Mouse (Mus musculus) hindbrain, postnatal 0 days (tissue): ENCODE results near the gene Tmc3. TPM values are rescaled to one million over a fixed set of nuclear protein-coding genes. Genes with fewer than 3 reads are reported as not detected.

Experiments
- ATAC-seq: fragments of 200-750 bp; cut with Nextera tagmentation; 2 replicates; pipeline ENCODE4 v1.8.0; 2017; ENCODE audit warnings: mild to moderate bottlenecking, moderate TSS enrichment, moderate library complexity
- DNase-seq: peaks from one replicate; pipeline ENCODE4 v3.0.0-alpha.2; 2015; ENCODE audit warnings: low spot score
- H3K27ac ChIP-seq: fragments of 300-500 bp; sonication (generic); 2 replicates; pipeline ENCODE4 v1.5.1; 2014; ENCODE audit warnings: mild to moderate bottlenecking
- H3K27me3 ChIP-seq: fragments of 300-500 bp; sonication (generic); 2 replicates; pipeline ENCODE4 v1.6.1; 2014; ENCODE audit warnings: low read length, mixed read lengths; ENCODE audit not compliant: insufficient read depth
- H3K36me3 ChIP-seq: fragments of 300-500 bp; sonication (generic); 2 replicates; pipeline ENCODE4 v1.6.1; 2014; ENCODE audit warnings: low read length, mixed read lengths; ENCODE audit not compliant: insufficient read depth
- H3K4me1 ChIP-seq: fragments of 300-500 bp; sonication (generic); 2 replicates; pipeline ENCODE4 v1.6.1; 2014; ENCODE audit warnings: antibody characterized with exemption, low read length, mixed read lengths; ENCODE audit not compliant: insufficient read depth
- H3K4me2 ChIP-seq: fragments of 300-500 bp; sonication (generic); 2 replicates; pipeline ENCODE4 v1.6.1; 2014; ENCODE audit warnings: low read depth, mild to moderate bottlenecking, low read length, moderate library complexity, mixed read lengths
- H3K4me3 ChIP-seq: fragments of 300-500 bp; sonication (generic); 2 replicates; pipeline ENCODE4 v1.5.1; 2014; ENCODE audit warnings: low read length
- H3K9ac ChIP-seq: fragments of 300-500 bp; sonication (generic); replicated peaks from 2 replicates; pipeline ENCODE4 v1.6.1; 2014; ENCODE audit warnings: mild to moderate bottlenecking, low read length, moderate library complexity, mixed read lengths
- H3K9me3 ChIP-seq: fragments of 300-500 bp; sonication (generic); 2 replicates; pipeline ENCODE4 v1.6.1; 2016; ENCODE audit warnings: low read length, mixed read lengths
- CTCF ChIP-seq: IDR thresholded peaks from 2 replicates; pipeline ENCODE4 v1.5.1; 2016; ENCODE audit warnings: antibody characterized with exemption, control low read depth, low read depth
- WGBS: fragments of 180-500 bp; shearing (Covaris S2); extraction: QIAGEN DNeasy Blood & Tissue Kit; methylation state at CpG from one replicate; pipeline ENCODE4 v1.1.7; 2014; 5-methylcytosine and 5-hydroxymethylcytosine counted together
- polyA plus RNA-seq: library from polyadenylated mRNA; unstranded; fragments of >200 nt; fragmentation: Nextera tagmentation; extraction: Ambion mirVana; gene quantifications from 2 replicates; pipeline ENCODE4 v1.2.1, GENCODE M21; 2015
- total RNA-seq: library from RNA; depleted of rRNA; stranded (reverse); fragments of >200 nt; gene quantifications from 2 replicates; pipeline ENCODE4 v1.2.3, GENCODE M21; 2014

Gene Tmc3
- total and polyA plus RNA-seq, 2 experiments from 2014 or later: 0.29 to 0.94 TPM

GRCm38 (mm10) chr7:83644761-83645160 lies 60.0 kb downstream of the Tmc3 start:
- ATAC-seq (no peak), DNase-seq (no peak)
- TF ChIP-seq CTCF: no peak
- WGBS: 73% methylated on average over 2 of the region's 2 CpGs
- Histone ChIP-seq H3K9ac (no peak overlapping the region), H3K27ac (no peak overlapping the region), H3K4me3 (no peak overlapping the region), H3K36me3 (no peaks in the 10 kb centered on the region), H3K4me1 (no peaks in the 10 kb centered on the region), H3K4me2 (no peak overlapping the region), H3K9me3 (no peaks in the 10 kb centered on the region), H3K27me3 (no peaks in the 10 kb centered on the region)

GRCm38 (mm10) chr7:83645476-83645875 lies 60.7 kb downstream of the Tmc3 start:
- no peak for TF ChIP-seq CTCF
- Histone ChIP-seq H3K27ac (no peak overlapping the region), H3K4me3 (no peak overlapping the region), H3K36me3 (no peaks in the 10 kb centered on the region), H3K9ac (no peak overlapping the region), H3K4me1 (no peaks in the 10 kb centered on the region), H3K9me3 (no peaks in the 10 kb centered on the region), H3K27me3 (no peaks in the 10 kb centered on the region), H3K4me2 (no peak overlapping the region)
- ATAC-seq (no peak), DNase-seq (no peak)
- 84% methylated on average over 5 of the region's 5 CpGs for WGBS

- no peak overlapping the region for H3K4me3 ChIP-seq
- H3K4me2 ChIP-seq: no peak overlapping the region
- H3K27me3 ChIP-seq: no peaks in the 10 kb centered on the region
- WGBS: 77% methylated on average over 7 of the region's 7 CpGs
- H3K9me3 ChIP-seq: no peaks in the 10 kb centered on the region
- no peak overlapping the region for H3K9ac ChIP-seq
- no peaks in the 10 kb centered on the region for H3K4me1 ChIP-seq
- no peak for DNase-seq
- no peaks in the 10 kb centered on the region for H3K36me3 ChIP-seq
- TF ChIP-seq CTCF: no peak
- no peak for ATAC-seq
- H3K27ac ChIP-seq: no peak overlapping the region
Observed at GRCm38 (mm10) chr7:83648807-83649206, 64.1 kb downstream of the Tmc3 start.

GRCm38 (mm10) chr7:83650638-83651037 lies 65.9 kb downstream of the Tmc3 start:
- Histone ChIP-seq H3K9me3 (no peaks in the 10 kb centered on the region), H3K9ac (no peak overlapping the region), H3K36me3 (no peaks in the 10 kb centered on the region), H3K4me2 (no peak overlapping the region), H3K4me3 (no peak overlapping the region), H3K27me3 (no peaks in the 10 kb centered on the region), H3K27ac (no peak overlapping the region), H3K4me1 (no peaks in the 10 kb centered on the region)
- 95% methylated on average over 5 of the region's 5 CpGs for WGBS
- TF ChIP-seq CTCF: no peak
- ATAC-seq (no peak), DNase-seq (no peak)

- TF ChIP-seq CTCF: no peak
- H3K4me2 ChIP-seq: no peak overlapping the region
- H3K27me3 ChIP-seq: no peaks in the 10 kb centered on the region
- no peak overlapping the region for H3K4me3 ChIP-seq
- H3K36me3 ChIP-seq: no peaks in the 10 kb centered on the region
- WGBS: 79% methylated on average over 5 of the region's 5 CpGs
- H3K9me3 ChIP-seq: no peaks in the 10 kb centered on the region
- no peaks in the 10 kb centered on the region for H3K4me1 ChIP-seq
- no peak for DNase-seq
- no peak overlapping the region for H3K27ac ChIP-seq
- ATAC-seq: no peak
- H3K9ac ChIP-seq: no peak overlapping the region
Observed at GRCm38 (mm10) chr7:83652498-83652897, 67.8 kb downstream of the Tmc3 start.

GRCm38 (mm10) chr7:83653605-83654051 lies 68.9 kb downstream of the Tmc3 start:
- 93% methylated on average over 2 of the region's 2 CpGs for WGBS
- no peak for TF ChIP-seq CTCF

GRCm38 (mm10) chr7:83654196-83654595 lies 69.5 kb downstream of the Tmc3 start:
- H3K9ac ChIP-seq: no peak overlapping the region
- no peak overlapping the region for H3K4me3 ChIP-seq
- no peak for TF ChIP-seq CTCF
- DNase-seq: no peak
- H3K9me3 ChIP-seq: no peaks in the 10 kb centered on the region
- H3K27me3 ChIP-seq: no peaks in the 10 kb centered on the region
- H3K4me2 ChIP-seq: no peak overlapping the region
- no peak overlapping the region for H3K27ac ChIP-seq
- WGBS: 95% methylated on average over 2 of the region's 2 CpGs
- H3K4me1 ChIP-seq: no peaks in the 10 kb centered on the region
- no peak for ATAC-seq
- H3K36me3 ChIP-seq: no peaks in the 10 kb centered on the region

More at GRCm38 (mm10) chr7:83653605-83654051, 68.9 kb downstream of the Tmc3 start:
- Histone ChIP-seq H3K9ac (no peak overlapping the region), H3K27me3 (no peaks in the 10 kb centered on the region), H3K4me1 (no peaks in the 10 kb centered on the region), H3K9me3 (no peaks in the 10 kb centered on the region), H3K36me3 (no peaks in the 10 kb centered on the region), H3K4me3 (no peak overlapping the region), H3K27ac (no peak overlapping the region), H3K4me2 (no peak overlapping the region)
- DNase-seq (no peak), ATAC-seq (no peak)
